Mouse (Mus musculus) bone marrow, adult 2 months (tissue): Measurements from ENCODE around the gene Retreg3. TPM values are rescaled to one million over a fixed set of nuclear protein-coding genes. Genes with fewer than 3 reads are reported as not detected.
"Not testable (repeated sequence)": the region's sequence is repeated elsewhere in the genome, so short reads cannot be mapped to it uniquely, and the experiment has no call there.

Experiments
- H3K27ac ChIP-seq: fragments of 200-500 bp; 2 replicates; pipeline ENCODE4 v1.5.1; 2012; ENCODE audit warnings: low read depth, mild to moderate bottlenecking, control low read depth, inconsistent platforms, low read length; ENCODE audit not compliant: control insufficient read depth, poor library complexity, insufficient read depth
- H3K4me1 ChIP-seq: fragments of 200-500 bp; 2 replicates; pipeline ENCODE4 v1.6.1; 2011; ENCODE audit warnings: low read length; ENCODE audit not compliant: control insufficient read depth, insufficient read depth
- H3K4me3 ChIP-seq: fragments of 200-500 bp; replicated peaks from 2 replicates; pipeline ENCODE3; 2011; ENCODE audit warnings: mild to moderate bottlenecking, low read depth, low read length, control low read depth; ENCODE audit not compliant: control insufficient read depth
- CTCF ChIP-seq: fragments of 200-500 bp; IDR thresholded peaks from 2 replicates; pipeline ENCODE4 v1.5.1; 2011; ENCODE audit warnings: low read length, control low read depth; ENCODE audit not compliant: control insufficient read depth, insufficient read depth
- POLR2A ChIP-seq: fragments of 200-500 bp; IDR thresholded peaks from 2 replicates; pipeline ENCODE4 v1.6.1; 2011; ENCODE audit warnings: low read depth, mild to moderate bottlenecking, control low read depth, low read length, borderline replicate concordance; ENCODE audit not compliant: control insufficient read depth
- WGBS: fragments of 180-500 bp; shearing (Covaris S2); methylation state at CpG from one replicate; pipeline ENCODE4 v1.1.7; 2018; 5-methylcytosine and 5-hydroxymethylcytosine counted together
- polyA plus RNA-seq: library from polyadenylated mRNA; stranded (reverse); fragments of >200 nt; gene quantifications from 2 replicates; pipeline ENCODE4 v1.2.4, GENCODE M21; 2011; ENCODE audit warnings: low replicate concordance; ENCODE audit not compliant: missing spikeins, insufficient read depth, insufficient read length

Retreg3 gene
- polyA plus RNA-seq, 1 experiment, result 49.4 TPM

DNA sequence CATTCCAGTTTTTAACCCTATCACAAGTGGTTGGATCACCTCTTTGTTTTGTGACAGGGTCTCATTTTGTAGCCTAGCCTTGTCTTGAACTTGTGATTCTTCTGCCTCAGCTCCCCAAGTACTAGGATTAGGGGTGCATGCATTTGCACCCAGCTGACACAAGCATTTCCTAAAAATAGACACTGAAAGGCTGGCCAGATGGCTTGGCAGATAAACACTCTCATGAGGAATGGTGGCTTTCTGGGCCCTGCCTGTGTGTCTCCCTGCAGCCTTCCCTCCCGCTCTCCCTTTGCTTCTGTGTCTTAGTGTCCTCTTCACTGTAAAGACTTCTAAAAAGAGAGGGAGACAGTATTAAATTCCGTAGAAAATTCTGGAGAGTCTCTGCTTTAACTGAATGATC, 11.5 kb upstream of the Retreg3 start:
- WGBS, result 72% methylated on average over 2 of the region's 2 CpGs
- no peak for TF ChIP-seq CTCF
- no peak for TF ChIP-seq POLR2A
- Histone ChIP-seq H3K4me3 (no peak overlapping the region), H3K27ac (no peak overlapping the region), H3K4me1 (no peaks in the 10 kb centered on the region)

DNA sequence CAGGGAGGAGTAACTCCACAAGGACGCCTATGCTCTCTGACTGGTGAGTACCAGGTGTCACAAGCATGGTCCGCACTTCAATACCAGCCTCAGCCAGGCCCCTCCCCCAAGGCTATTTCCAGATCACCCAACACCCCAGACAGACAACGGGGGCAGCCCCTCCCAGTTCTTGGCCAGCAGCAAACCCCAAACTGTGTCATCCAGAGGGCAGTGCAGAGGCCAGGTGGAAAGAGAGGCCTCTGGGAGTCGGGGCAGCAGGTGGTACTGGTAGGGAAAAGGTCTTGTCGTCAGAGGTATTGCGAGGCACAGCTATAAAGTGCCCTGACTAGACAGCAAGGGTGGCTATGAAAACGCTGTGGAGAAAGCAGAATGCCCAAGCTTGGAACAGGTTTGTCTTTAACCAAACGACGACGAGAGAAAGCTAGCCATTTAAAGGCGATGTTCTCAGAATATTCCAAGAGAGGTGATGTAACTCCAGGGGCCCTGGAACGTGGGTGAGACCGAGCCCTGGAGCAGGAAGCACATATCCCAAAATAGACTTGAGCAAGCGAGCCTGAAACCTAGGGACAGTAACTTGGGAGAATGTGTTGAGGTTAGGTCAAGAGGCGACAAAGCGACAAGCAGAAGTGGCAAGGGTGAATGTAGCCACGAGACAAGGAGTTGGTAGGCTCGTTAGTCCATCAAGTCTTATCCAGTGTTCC, 10.5 kb upstream of the Retreg3 start:
- 59% methylated on average over 18 of the region's 18 CpGs for WGBS
- Histone ChIP-seq H3K27ac (no peak overlapping the region), H3K4me1 (no peaks in the 10 kb centered on the region), H3K4me3 (no peak overlapping the region)
- no peak for TF ChIP-seq CTCF
- TF ChIP-seq POLR2A, result no peak

DNA sequence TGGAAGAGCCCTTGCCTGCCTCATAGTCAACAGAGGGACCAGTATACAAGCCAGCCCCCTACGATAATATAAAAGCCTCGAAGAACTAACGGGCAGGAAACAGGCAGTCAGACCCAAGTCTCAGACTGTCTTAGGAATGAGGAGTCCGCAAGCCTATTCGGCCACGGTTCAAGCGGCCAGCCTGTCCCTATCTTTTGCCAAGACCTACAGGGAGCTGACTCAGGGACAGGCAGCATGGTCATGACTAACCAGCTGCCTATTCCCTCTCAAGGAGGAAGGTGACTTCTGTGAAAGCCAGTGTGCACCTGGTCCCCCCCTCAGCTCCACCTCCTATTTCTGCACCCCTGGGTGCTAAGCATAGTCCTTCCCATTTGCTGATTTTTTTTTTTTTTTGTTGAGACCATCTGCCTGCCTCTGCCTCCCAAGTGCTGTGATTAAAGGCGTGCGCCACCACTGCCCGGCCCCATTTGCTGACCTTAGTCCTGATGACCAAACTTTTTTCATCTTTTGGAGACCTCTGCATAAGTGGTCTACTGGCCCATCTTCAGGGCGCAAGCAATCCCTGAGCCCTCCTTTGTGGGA, 9.4 kb upstream of the Retreg3 start:
- 80% methylated on average over 11 of the region's 11 CpGs for WGBS
- H3K4me3 ChIP-seq, result no peak overlapping the region
- H3K4me1 ChIP-seq, result no peaks in the 10 kb centered on the region
- H3K27ac ChIP-seq, result no peak overlapping the region
- no peak for TF ChIP-seq CTCF
- TF ChIP-seq POLR2A, result no peak

DNA sequence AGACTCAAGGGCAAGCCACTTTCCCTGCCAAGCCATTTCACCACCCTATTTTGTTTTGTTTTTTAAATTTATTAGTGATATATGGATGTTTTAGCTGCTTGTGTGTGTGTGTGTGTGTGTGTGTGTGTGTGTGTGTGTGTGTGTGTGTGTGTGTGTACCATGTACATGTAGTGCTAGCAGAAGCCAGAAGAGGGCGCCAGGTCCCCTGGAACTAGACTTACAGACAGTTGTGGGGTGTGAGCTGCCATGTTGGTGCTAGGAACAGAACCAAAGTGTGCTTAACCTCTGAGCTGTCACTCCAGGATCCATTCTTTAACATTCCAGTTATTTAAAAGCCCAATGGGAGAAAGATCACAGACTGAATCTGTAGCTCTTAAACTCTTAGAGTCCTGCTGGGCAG, 7.4 kb upstream of the Retreg3 start:
- WGBS, result 85% methylated on average over 1 of the region's 1 CpGs
- Histone ChIP-seq H3K27ac (no peak overlapping the region), H3K4me3 (no peak overlapping the region), H3K4me1 (no peaks in the 10 kb centered on the region)
- no peak for TF ChIP-seq POLR2A

DNA sequence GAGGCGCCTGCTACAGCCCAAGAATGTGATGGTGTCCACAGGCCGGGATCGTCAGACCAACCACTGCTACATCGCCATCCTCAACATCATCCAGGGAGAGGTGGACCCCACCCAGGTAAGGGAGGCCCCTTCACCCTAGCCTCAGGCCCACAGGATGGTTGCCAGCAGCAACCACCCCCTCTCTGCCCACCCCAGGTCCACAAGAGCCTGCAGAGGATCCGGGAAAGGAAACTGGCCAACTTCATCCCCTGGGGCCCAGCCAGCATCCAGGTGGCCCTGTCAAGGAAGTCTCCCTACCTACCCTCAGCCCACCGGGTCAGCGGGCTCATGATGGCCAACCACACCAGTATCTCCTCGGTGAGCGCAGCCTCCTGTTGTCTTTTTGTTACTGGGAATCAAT, 5.3 kb upstream of the Retreg3 start:
- not testable (repeated sequence) for H3K27ac ChIP-seq, H3K4me3 ChIP-seq, H3K4me1 ChIP-seq
- 94% methylated on average over 9 of the region's 9 CpGs for WGBS

DNA sequence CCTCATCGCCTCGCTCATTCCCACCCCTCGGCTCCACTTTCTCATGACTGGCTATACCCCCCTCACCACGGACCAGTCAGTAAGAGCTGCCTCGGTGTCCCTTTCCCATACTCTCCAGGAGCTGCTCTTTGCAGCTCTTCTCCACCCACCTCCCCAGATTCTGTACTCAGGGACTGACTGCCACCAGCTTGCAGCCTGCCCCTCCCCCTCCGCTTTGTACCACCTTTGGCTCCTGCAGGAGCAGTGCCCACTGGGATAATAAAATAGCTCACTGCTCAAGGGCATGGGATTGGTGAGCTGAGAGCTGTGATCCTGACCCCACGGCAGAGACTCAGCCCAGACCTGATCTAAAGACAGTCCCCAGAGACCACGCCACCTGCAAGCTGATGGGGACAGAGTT, 4.8 kb upstream of the Retreg3 start:
- WGBS, result 93% methylated on average over 8 of the region's 8 CpGs
- not testable (repeated sequence) for H3K27ac ChIP-seq, H3K4me3 ChIP-seq, H3K4me1 ChIP-seq

DNA sequence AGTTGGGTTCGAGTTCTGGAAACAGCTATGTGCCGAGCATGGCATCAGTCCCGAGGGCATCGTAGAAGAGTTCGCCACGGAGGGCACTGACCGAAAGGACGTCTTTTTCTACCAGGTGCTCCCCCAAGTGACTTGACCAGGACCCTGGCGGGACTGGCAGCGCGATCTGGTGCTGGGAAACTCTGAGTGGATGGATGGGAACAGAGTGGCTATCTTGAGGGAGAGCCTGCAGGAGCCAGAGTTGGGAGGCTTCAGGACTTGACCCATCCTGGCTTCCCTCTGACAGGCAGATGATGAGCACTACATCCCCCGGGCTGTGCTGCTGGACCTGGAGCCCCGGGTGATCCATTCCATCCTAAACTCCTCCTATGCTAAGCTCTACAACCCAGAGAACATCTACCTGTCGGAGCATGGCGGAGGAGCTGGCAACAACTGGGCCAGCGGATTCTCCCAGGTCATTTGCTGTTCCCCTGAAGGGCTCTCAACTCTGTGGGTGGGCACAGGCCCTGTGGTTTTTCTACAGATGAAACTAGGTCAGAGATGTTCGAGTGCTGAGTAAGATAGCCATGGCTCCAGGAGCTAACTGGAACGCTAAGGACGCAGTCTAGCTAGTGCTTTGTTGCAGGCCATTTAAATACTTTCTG, 974 bp upstream of the Retreg3 start:
- Histone ChIP-seq H3K4me1 (no peaks in the 10 kb centered on the region; the same call in 1 of the 2 replicates), H3K4me3 (peak overlapping the region; percentile 82), H3K27ac (peak overlapping the region; percentile 92; the same call in 1 of the 2 replicates)
- 25% methylated on average over 19 of the region's 19 CpGs for WGBS
- TF ChIP-seq POLR2A (no peak), CTCF (no peak)

DNA sequence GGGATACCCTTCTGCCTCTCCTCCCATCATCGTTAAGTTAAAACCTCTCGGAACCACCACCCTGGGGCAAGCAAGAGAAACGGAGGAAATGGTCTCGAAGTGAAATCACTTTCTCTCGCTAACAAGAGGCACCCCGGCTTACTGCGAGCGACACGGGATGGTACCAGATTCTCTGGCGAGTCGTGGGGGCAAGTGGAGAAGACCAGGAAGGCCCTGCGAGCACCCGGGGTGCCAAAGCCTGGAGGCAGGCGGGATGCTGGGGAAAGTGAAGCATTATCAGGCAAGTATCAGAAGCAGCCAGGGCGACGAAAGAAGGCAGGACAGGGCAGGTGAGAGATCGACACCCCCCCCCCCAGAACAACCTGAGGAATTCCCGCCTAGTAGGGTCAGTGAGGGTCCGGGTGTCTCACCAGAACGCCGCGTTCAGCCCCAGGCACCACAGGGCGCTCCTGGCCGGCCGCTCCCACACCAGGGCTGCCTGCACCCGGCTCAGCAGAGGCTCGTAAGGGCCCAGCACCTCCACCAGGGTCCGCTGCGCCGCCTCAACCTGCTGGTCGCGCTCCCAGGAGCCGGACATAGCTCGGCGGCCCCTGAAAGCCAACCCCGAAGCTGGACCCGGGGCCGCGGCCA, 447 bp downstream of the Retreg3 start:
- no peak for TF ChIP-seq POLR2A
- peak overlapping the region; percentile 86 for H3K4me3 ChIP-seq
- under 1% methylated on average over 39 of the region's 39 CpGs for WGBS
- H3K27ac ChIP-seq, result peak overlapping the region; percentile 92
- peaks cover 2% of the 10 kb centered on the region; the same call in 1 of the 2 replicates for H3K4me1 ChIP-seq

DNA sequence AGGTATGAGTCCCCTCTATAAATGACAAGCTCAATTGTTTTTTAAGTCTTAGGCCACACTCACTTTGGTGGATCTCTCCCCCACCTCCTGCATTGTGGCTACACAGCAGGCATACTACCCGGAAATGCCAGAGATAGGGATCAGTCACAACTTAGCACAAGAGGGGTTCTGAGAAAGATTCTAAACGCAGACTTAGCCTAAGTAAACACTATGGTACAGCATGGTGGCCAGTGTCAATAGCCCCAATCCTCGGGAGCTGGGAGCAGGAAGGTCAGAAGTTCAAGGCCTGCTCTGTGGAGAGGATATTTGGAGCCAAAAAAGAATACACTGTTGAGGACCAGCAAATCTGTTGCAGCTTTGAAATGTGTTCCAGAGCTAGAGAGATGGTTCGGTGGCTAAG, 1.6 kb downstream of the Retreg3 start:
- WGBS, result 32% methylated on average over 4 of the region's 4 CpGs
- TF ChIP-seq POLR2A (no peak), CTCF (no peak)
- Histone ChIP-seq H3K27ac (no peak overlapping the region), H3K4me1 (peaks cover 2% of the 10 kb centered on the region; the same call in 1 of the 2 replicates), H3K4me3 (peak overlapping the region; percentile 19)
